Mouse (Mus musculus): ENCODE results near the gene Slc25a10.

The Slc25a10 gene

GRCm38 (mm10) chr11:120539285-120540014 lies 47.8 kb downstream of the Slc25a10 start:
- no peak for DNase-seq (ENCODE audit: low spot score in 2 of 2)

- no peak for DNase-seq (ENCODE audit: low spot score in 2 of 2)
Observed at GRCm38 (mm10) chr11:120541907-120542306, 50.3 kb downstream of the Slc25a10 start.

- DNase-seq (ENCODE audit: low spot score in 2 of 2): no peak
Observed at GRCm38 (mm10) chr11:120542376-120542775, 50.7 kb downstream of the Slc25a10 start.

GRCm38 (mm10) chr11:120545964-120546363 lies 54.3 kb downstream of the Slc25a10 start:
- no peak for DNase-seq (ENCODE audit: low spot score in 2 of 2)

DNA sequence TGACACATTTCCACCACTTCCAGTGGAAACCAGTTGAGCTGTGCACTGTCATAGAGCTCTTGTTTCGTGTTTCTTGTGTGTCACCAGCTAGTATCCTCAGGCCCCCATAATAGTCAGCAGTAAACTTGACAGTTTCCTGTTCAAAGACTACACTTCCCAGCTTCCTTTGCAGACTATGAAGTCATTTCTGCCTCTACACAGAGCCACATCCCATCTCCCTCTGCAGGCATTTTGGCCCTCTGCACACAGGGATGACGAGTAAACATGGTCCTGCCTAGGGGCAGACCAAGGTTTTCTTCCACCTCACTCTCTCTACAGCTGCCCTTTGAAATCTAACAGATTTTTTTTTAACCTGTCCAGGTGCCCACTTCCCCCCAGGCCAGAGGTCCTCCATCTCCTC lies 55.8 kb downstream of the Slc25a10 start:
- DNase-seq (ENCODE audit: low spot score in 2 of 2): no peak

- no peak for DNase-seq (ENCODE audit: low spot score in 2 of 2)
Observed at GRCm38 (mm10) chr11:120548214-120548613, 56.6 kb downstream of the Slc25a10 start.

GRCm38 (mm10) chr11:120548786-120549167 lies 57.1 kb downstream of the Slc25a10 start:
- DNase-seq (ENCODE audit: low spot score in 2 of 2): no peak

Data from frontal cortex, postnatal 25 days (tissue).